Mouse (Mus musculus): Measurements from ENCODE around the gene Faim2.

DNA sequence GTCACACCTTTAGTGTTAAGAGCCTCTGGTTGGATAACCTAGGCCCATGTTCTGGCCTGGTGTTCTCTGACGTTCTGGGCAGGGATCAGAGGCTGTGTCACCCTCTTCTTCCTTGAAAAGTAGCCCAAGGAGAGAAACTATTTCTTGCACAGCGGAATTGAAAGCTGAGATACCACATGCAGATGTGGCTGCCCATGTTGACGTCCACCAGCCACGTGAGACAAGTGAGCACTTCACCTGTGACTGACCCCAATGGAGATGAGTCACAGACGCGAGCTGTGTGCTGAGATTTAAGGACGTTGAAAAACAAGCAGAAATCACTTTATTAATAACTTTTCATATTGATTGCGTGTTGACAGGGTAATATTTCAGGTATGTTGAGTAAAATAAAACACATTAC is 11.9 kb upstream of the Faim2 start:
- no peak for TF ChIP-seq POLR2A (IDR thresholded peaks at IDR 0.05; ENCODE audit: borderline replicate concordance, control insufficient read depth, low read depth, low read length)
- TF ChIP-seq CTCF (IDR thresholded peaks at IDR 0.05; ENCODE audit: control insufficient read depth, insufficient read depth, low read length), result no peak
